Mouse (Mus musculus): ENCODE data around the gene Phactr1. TPM values are rescaled to one million over a fixed set of nuclear protein-coding genes. Genes with fewer than 3 reads are reported as not detected.

Gene Phactr1
- polyA plus RNA-seq, 1 experiment from 2014 or later, result 63.8 TPM

GRCm38 (mm10) chr13:43157370-43157769 lies 476.9 kb downstream of the Phactr1 start:
- H3K36me3 ChIP-seq (ENCODE audit: control insufficient read depth, insufficient read depth, low read length), result peaks cover 37% of the 10 kb centered on the region
- no peaks in the 10 kb centered on the region for H3K4me1 ChIP-seq (ENCODE audit: control insufficient read depth, insufficient read depth, low read length)
- no peak overlapping the region for H3K9ac ChIP-seq (replicated peaks; ENCODE audit: low read length)
- H3K4me2 ChIP-seq (ENCODE audit: low read length), result no peak overlapping the region
- H3K4me3 ChIP-seq (replicated peaks; ENCODE audit: low read depth, low read length), result no peak overlapping the region
- no peak overlapping the region for H3K27ac ChIP-seq (replicated peaks; ENCODE audit: low read depth, low read length)
- no peaks in the 10 kb centered on the region for H3K9me3 ChIP-seq (ENCODE audit: control insufficient read depth, low read length)
- no peak for ATAC-seq (ENCODE audit: low FRiP score, low TSS enrichment)
- H3K27me3 ChIP-seq (ENCODE audit: control insufficient read depth, insufficient read depth, low read length), result no peaks in the 10 kb centered on the region
- DNase-seq, result no peak
- 30% methylated on average over 5 of the region's 5 CpGs for WGBS

GRCm38 (mm10) chr13:43158281-43158680 lies 477.9 kb downstream of the Phactr1 start:
- peaks cover 38% of the 10 kb centered on the region for H3K36me3 ChIP-seq (ENCODE audit: control insufficient read depth, insufficient read depth, low read length)
- WGBS, result 73% methylated on average over 5 of the region's 5 CpGs
- H3K27ac ChIP-seq (replicated peaks; ENCODE audit: low read depth, low read length), result no peak overlapping the region
- H3K27me3 ChIP-seq (ENCODE audit: control insufficient read depth, insufficient read depth, low read length), result no peaks in the 10 kb centered on the region
- no peak overlapping the region for H3K9ac ChIP-seq (replicated peaks; ENCODE audit: low read length)
- H3K9me3 ChIP-seq (ENCODE audit: control insufficient read depth, low read length), result no peaks in the 10 kb centered on the region
- no peak for ATAC-seq (ENCODE audit: low FRiP score, low TSS enrichment)
- H3K4me3 ChIP-seq (replicated peaks; ENCODE audit: low read depth, low read length), result no peak overlapping the region
- no peak overlapping the region for H3K4me2 ChIP-seq (ENCODE audit: low read length)
- DNase-seq, result no peak
- H3K4me1 ChIP-seq (ENCODE audit: control insufficient read depth, insufficient read depth, low read length), result no peaks in the 10 kb centered on the region

GRCm38 (mm10) chr13:43159429-43159828 lies 479.0 kb downstream of the Phactr1 start:
- H3K4me2 ChIP-seq (ENCODE audit: low read length), result no peak overlapping the region
- H3K9me3 ChIP-seq (ENCODE audit: control insufficient read depth, low read length), result no peaks in the 10 kb centered on the region
- no peak overlapping the region for H3K27ac ChIP-seq (replicated peaks; ENCODE audit: low read depth, low read length)
- ATAC-seq (ENCODE audit: low FRiP score, low TSS enrichment) (no peak), DNase-seq (no peak)
- no peaks in the 10 kb centered on the region for H3K27me3 ChIP-seq (ENCODE audit: control insufficient read depth, insufficient read depth, low read length)
- no peak overlapping the region for H3K4me3 ChIP-seq (replicated peaks; ENCODE audit: low read depth, low read length)
- 81% methylated on average over 3 of the region's 3 CpGs for WGBS
- H3K9ac ChIP-seq (replicated peaks; ENCODE audit: low read length), result no peak overlapping the region
- H3K36me3 ChIP-seq (ENCODE audit: control insufficient read depth, insufficient read depth, low read length), result peaks cover 37% of the 10 kb centered on the region
- no peaks in the 10 kb centered on the region for H3K4me1 ChIP-seq (ENCODE audit: control insufficient read depth, insufficient read depth, low read length)

- no peak overlapping the region for H3K4me3 ChIP-seq (replicated peaks; ENCODE audit: low read depth, low read length)
- peaks cover 3% of the 10 kb centered on the region; the same call in 1 of the 2 replicates for H3K4me1 ChIP-seq (ENCODE audit: control insufficient read depth, insufficient read depth, low read length)
- H3K9me3 ChIP-seq (ENCODE audit: control insufficient read depth, low read length), result no peaks in the 10 kb centered on the region
- H3K36me3 ChIP-seq (ENCODE audit: control insufficient read depth, insufficient read depth, low read length), result peaks cover 33% of the 10 kb centered on the region
- H3K27ac ChIP-seq (replicated peaks; ENCODE audit: low read depth, low read length), result no peak overlapping the region
- peak; percentile 21 for DNase-seq
- no peak overlapping the region for H3K4me2 ChIP-seq (ENCODE audit: low read length)
- ATAC-seq (ENCODE audit: low FRiP score, low TSS enrichment), result no peak
- no peaks in the 10 kb centered on the region for H3K27me3 ChIP-seq (ENCODE audit: control insufficient read depth, insufficient read depth, low read length)
- WGBS, result 56% methylated on average over 9 of the region's 9 CpGs
- H3K9ac ChIP-seq (replicated peaks; ENCODE audit: low read length), result no peak overlapping the region; the same call in 1 of the 2 replicates
Observed at GRCm38 (mm10) chr13:43167721-43168120, 487.3 kb downstream of the Phactr1 start.

- Histone ChIP-seq H3K4me3 (replicated peaks; ENCODE audit: low read depth, low read length) (peak within 1 kb of the TSS; percentile 58), H3K9ac (replicated peaks; ENCODE audit: low read length) (peak within 1 kb of the TSS; percentile 80), H3K4me2 (ENCODE audit: low read length) (peak within 1 kb of the TSS; percentile 58), H3K36me3 (ENCODE audit: control insufficient read depth, insufficient read depth, low read length) (peaks cover 10% of the 10 kb centered on the region), H3K4me1 (ENCODE audit: control insufficient read depth, insufficient read depth, low read length) (peaks cover 3% of the 10 kb centered on the region; the same call in 1 of the 2 replicates), H3K9me3 (ENCODE audit: control insufficient read depth, low read length) (no peaks in the 10 kb centered on the region), H3K27me3 (ENCODE audit: control insufficient read depth, insufficient read depth, low read length) (no peaks in the 10 kb centered on the region), H3K27ac (replicated peaks; ENCODE audit: low read depth, low read length) (peak within 1 kb of the TSS; percentile 89)
- WGBS, result under 1% methylated on average over 48 of the region's 48 CpGs
- DNase-seq (peak; percentile 99), ATAC-seq (ENCODE audit: low FRiP score, low TSS enrichment) (peak; percentile 95)
Observed at GRCm38 (mm10) chr13:43171020-43171710, 490.7 kb downstream of the Phactr1 start, which contains the start of gene Tbc1d7. Tbc1d7 (minus strand) TSS chr13:43171501.

- Histone ChIP-seq H3K36me3 (ENCODE audit: control insufficient read depth, insufficient read depth, low read length) (peaks cover 10% of the 10 kb centered on the region), H3K4me2 (ENCODE audit: low read length) (peak overlapping the region; percentile 58), H3K9me3 (ENCODE audit: control insufficient read depth, low read length) (no peaks in the 10 kb centered on the region), H3K27me3 (ENCODE audit: control insufficient read depth, insufficient read depth, low read length) (no peaks in the 10 kb centered on the region), H3K27ac (replicated peaks; ENCODE audit: low read depth, low read length) (no peak overlapping the region), H3K9ac (replicated peaks; ENCODE audit: low read length) (peak overlapping the region; percentile 80), H3K4me1 (ENCODE audit: control insufficient read depth, insufficient read depth, low read length) (peaks cover 3% of the 10 kb centered on the region; the same call in 1 of the 2 replicates), H3K4me3 (replicated peaks; ENCODE audit: low read depth, low read length) (peak overlapping the region; percentile 58)
- 34% methylated on average over 14 of the region's 14 CpGs for WGBS
- ATAC-seq (ENCODE audit: low FRiP score, low TSS enrichment), result no peak
- peak; percentile 21 for DNase-seq
Observed at GRCm38 (mm10) chr13:43172036-43172713, 491.8 kb downstream of the Phactr1 start.

GRCm38 (mm10) chr13:43173262-43173661 lies 492.8 kb downstream of the Phactr1 start:
- Histone ChIP-seq H3K27me3 (ENCODE audit: control insufficient read depth, insufficient read depth, low read length) (no peaks in the 10 kb centered on the region), H3K9ac (replicated peaks; ENCODE audit: low read length) (no peak overlapping the region), H3K4me3 (replicated peaks; ENCODE audit: low read depth, low read length) (no peak overlapping the region), H3K4me1 (ENCODE audit: control insufficient read depth, insufficient read depth, low read length) (peaks cover 3% of the 10 kb centered on the region; the same call in 1 of the 2 replicates), H3K27ac (replicated peaks; ENCODE audit: low read depth, low read length) (no peak overlapping the region), H3K9me3 (ENCODE audit: control insufficient read depth, low read length) (no peaks in the 10 kb centered on the region), H3K36me3 (ENCODE audit: control insufficient read depth, insufficient read depth, low read length) (peaks cover 7% of the 10 kb centered on the region), H3K4me2 (ENCODE audit: low read length) (no peak overlapping the region)
- WGBS, result 18% methylated on average over 9 of the region's 9 CpGs
- peak; percentile 87 for DNase-seq
- ATAC-seq (ENCODE audit: low FRiP score, low TSS enrichment), result no peak

GRCm38 (mm10) chr13:43176676-43177075 lies 496.3 kb downstream of the Phactr1 start:
- 90% methylated on average over 3 of the region's 3 CpGs for whole genome bisulfite sequencing
- Histone ChIP-seq H3K9me3 (ENCODE audit: control insufficient read depth, low read length) (no peaks in the 10 kb centered on the region), H3K4me2 (ENCODE audit: low read length) (no peak overlapping the region), H3K27me3 (ENCODE audit: control insufficient read depth, insufficient read depth, low read length) (no peaks in the 10 kb centered on the region), H3K27ac (replicated peaks; ENCODE audit: low read depth, low read length) (no peak overlapping the region), H3K4me3 (replicated peaks; ENCODE audit: low read depth, low read length) (no peak overlapping the region), H3K9ac (replicated peaks; ENCODE audit: low read length) (no peak overlapping the region), H3K36me3 (ENCODE audit: control insufficient read depth, insufficient read depth, low read length) (no peaks in the 10 kb centered on the region), H3K4me1 (ENCODE audit: control insufficient read depth, insufficient read depth, low read length) (peaks cover 3% of the 10 kb centered on the region; the same call in 1 of the 2 replicates)
- ATAC-seq (ENCODE audit: low FRiP score, low TSS enrichment), result no peak
- DNase-seq, result no peak
